Mouse (Mus musculus) T-helper 17 cell (primary cell): Measurements from ENCODE around the gene 2310002L09Rik.
"Not testable (repeated sequence)": the region's sequence is repeated elsewhere in the genome, so short reads cannot be mapped to it uniquely, and the experiment has no call there.

Experiments
- in situ Hi-C, 2 experiments: fragments of 300-600 bp; cut with MboI, MseI; formaldehyde crosslinking; loops; 1 replicate in 1 of 2; 2 replicates in 1 of 2; pipeline ENCODE4 v1.15.1; 2025; ENCODE audit warnings: high pct_unique_total_duplicates in 2 of 2

Gene 2310002L09Rik

DNA sequence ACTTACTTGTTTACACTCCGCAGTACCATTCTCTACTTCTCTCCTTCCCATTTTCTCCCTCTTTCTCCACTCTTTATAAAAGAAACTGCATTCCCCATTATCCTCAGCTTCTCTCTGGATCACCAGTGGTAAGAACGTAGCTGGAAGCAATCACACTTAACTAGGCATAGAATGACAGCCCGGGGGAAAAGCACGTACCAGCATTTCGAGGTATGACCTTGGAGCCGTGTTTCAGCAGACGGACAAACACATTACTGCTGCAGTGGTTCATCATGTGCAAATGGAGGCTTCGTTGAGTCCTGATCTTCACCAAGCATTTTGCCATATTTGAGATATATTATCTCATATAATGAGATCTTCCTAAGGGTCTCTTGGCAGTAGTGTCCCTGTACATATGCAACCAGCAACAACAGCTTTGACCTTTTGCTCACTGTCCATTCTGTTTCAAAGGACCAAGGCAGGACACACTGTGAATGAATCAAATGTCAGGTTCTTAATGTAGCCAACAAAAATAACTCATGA is at the start of gene 2310002L09Rik:
Gene 2310002L09Rik (minus strand): TSS at position 472 of the 522 bp plus-strand sequence.
- in situ Hi-C loops: no loop called here

DNA sequence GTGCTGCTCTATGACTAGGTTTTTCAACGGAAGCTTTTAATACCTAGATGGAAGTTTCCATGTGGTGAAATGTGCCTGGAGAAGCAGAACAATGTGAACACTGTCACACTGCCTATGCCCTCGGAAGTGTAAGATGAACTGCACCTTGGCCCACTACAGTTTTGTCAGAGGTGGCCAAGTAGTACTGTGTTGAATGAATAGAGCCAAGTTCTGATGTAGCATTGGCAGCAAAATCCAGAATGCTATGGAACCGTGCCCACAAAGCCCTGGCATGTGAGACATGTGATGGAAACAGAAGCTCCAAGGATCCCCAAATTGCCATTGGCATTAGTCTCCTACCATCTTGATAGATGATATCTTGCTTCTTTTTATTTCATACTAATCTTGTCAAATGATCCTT is 29.8 kb upstream of the 2310002L09Rik start:
- in situ Hi-C loops: no loop called here

DNA sequence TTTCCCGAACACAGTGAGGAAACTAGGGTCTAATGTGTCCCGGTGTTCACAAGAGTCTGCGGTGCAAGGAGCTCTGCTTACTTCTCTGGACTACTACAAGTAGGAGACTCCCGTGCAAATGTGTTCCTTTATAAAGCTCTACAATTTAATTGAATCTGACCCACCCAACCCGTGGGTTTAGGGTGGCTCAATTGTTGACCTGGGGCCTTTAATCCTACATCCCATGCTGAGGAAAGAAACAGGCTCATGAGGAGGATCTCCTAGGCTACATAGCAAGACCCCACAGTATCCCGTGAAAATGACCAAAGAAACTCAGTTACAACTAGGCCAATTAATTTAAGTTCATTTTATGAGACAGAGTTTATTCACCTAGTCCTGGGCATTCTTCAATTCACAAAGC is 30.0 kb downstream of the 2310002L09Rik start, which contains the start of gene Gm11756:
Gene Gm11756 (minus strand): TSS at position 101 of the 400 bp plus-strand sequence.
- in situ Hi-C loops: loop anchor here in 1 of 2 experiments (5.0 kb wide), 1 partner anchor 33 kb away; no protein-coding TSS in a partner anchor

DNA sequence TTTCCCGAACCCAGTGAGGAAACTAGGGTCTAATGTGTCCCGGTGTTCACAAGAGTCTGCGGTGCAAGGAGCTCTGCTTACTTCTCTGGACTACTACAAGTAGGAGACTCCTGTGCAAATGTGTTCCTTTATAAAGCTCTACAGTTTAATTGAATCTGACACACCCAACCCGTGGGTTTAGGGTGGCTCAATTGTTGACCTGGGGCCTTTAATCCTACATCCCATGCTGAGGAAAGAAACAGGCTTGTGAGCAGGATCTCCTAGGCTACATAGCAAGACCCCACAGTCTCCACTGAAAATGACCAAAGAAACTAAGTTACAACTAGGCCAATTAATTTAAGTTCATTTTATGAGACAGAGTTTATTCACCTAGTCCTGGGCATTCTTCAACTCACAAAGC is 44.8 kb downstream of the 2310002L09Rik start, which contains the start of gene Gm13871:
Gene Gm13871 (minus strand): TSS at position 101 of the 400 bp plus-strand sequence.
- in situ Hi-C loops: not testable (repeated sequence)

DNA sequence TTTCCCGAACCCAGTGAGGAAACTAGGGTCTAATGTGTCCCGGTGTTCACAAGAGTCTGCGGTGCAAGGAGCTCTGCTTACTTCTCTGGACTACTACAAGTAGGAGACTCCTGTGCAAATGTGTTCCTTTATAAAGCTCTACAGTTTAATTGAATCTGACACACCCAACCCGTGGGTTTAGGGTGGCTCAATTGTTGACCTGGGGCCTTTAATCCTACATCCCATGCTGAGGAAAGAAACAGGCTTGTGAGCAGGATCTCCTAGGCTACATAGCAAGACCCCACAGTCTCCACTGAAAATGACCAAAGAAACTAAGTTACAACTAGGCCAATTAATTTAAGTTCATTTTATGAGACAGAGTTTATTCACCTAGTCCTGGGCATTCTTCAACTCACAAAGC is 59.6 kb downstream of the 2310002L09Rik start, which contains the start of gene Gm11757:
Gene Gm11757 (minus strand): TSS at position 101 of the 400 bp plus-strand sequence.
- in situ Hi-C loops: not testable (repeated sequence)
